Mouse (Mus musculus) heart, embryonic 14.5 days (tissue): ENCODE data around the gene Uxs1. TPM values are rescaled to one million over a fixed set of nuclear protein-coding genes. Genes with fewer than 3 reads are reported as not detected.
A peak's percentile ranks its signal among the peaks of the same experiment; 100 is the strongest.

Experiments used
- ATAC-seq: fragments of 200-750 bp; cut with Nextera tagmentation; 2 replicates; pipeline ENCODE4 v1.8.0; 2017; ENCODE audit warnings: low read depth, moderate TSS enrichment; ENCODE audit not compliant: insufficient number of reproducible peaks, insufficient read depth, low FRiP score
- H3K27ac ChIP-seq, 2 experiments: fragments of 200-500 bp in 1 of 2; fragments of 300-500 bp in 1 of 2; sonication (generic) in 1 of 2; replicated peaks in 1 of 2; 2 replicates each; pipeline ENCODE4 v1.5.1; 2012 to 2014; ENCODE audit warnings: low read depth in 2 of 2, low read length in 2 of 2, control low read depth in 1 of 2, mild to moderate bottlenecking in 1 of 2, mixed read lengths in 1 of 2; ENCODE audit not compliant: control insufficient read depth in 1 of 2, insufficient read depth in 1 of 2
- H3K27me3 ChIP-seq: fragments of 300-500 bp; sonication (generic); 2 replicates; pipeline ENCODE4 v1.6.1; 2014; ENCODE audit warnings: mild to moderate bottlenecking, low read length, control low read depth; ENCODE audit not compliant: control insufficient read depth, insufficient read depth
- H3K36me3 ChIP-seq: fragments of 300-500 bp; sonication (generic); 2 replicates; pipeline ENCODE4 v1.6.1; 2014; ENCODE audit warnings: mild to moderate bottlenecking, control low read depth, low read length, mixed read lengths; ENCODE audit not compliant: control insufficient read depth, insufficient read depth
- H3K4me1 ChIP-seq, 2 experiments: fragments of 200-500 bp in 1 of 2; fragments of 300-500 bp in 1 of 2; sonication (generic) in 1 of 2; 2 replicates each; pipeline ENCODE4 v1.6.1; 2012 to 2014; ENCODE audit warnings: low read length in 2 of 2, control low read depth in 1 of 2, mixed read lengths in 1 of 2; ENCODE audit not compliant: control insufficient read depth in 2 of 2, insufficient read depth in 2 of 2
- H3K4me2 ChIP-seq: fragments of 300-500 bp; sonication (generic); 2 replicates; pipeline ENCODE4 v1.6.1; 2014; ENCODE audit warnings: mild to moderate bottlenecking, low read length
- H3K4me3 ChIP-seq, 2 experiments: fragments of 200-500 bp in 1 of 2; fragments of 300-500 bp in 1 of 2; sonication (generic) in 1 of 2; 2 replicates each; pipeline ENCODE4 v1.5.1; 2012 to 2014; ENCODE audit warnings: low read length in 2 of 2, mild to moderate bottlenecking in 2 of 2, control low read depth in 1 of 2, low read depth in 1 of 2, moderate library complexity in 1 of 2; ENCODE audit not compliant: control insufficient read depth in 1 of 2, insufficient read depth in 1 of 2
- H3K9ac ChIP-seq: fragments of 300-500 bp; sonication (generic); 2 replicates; pipeline ENCODE4 v1.6.1; 2014; ENCODE audit warnings: mild to moderate bottlenecking, low read length
- H3K9me3 ChIP-seq: fragments of 300-500 bp; sonication (generic); 2 replicates; pipeline ENCODE4 v1.6.1; 2016; ENCODE audit warnings: low read length, control low read depth; ENCODE audit not compliant: control insufficient read depth
- WGBS: fragments of 180-500 bp; shearing (Covaris S2); extraction: QIAGEN DNeasy Blood & Tissue Kit; methylation state at CpG from one replicate; pipeline ENCODE4 v1.1.7; 2014; 5-methylcytosine and 5-hydroxymethylcytosine counted together
- polyA plus RNA-seq: library from polyadenylated mRNA; unstranded; fragments of >200 nt; fragmentation: Nextera tagmentation; extraction: Ambion mirVana; gene quantifications from 2 replicates; pipeline ENCODE4 v1.2.1, GENCODE M21; 2014

Uxs1 gene
- polyA plus RNA-seq, 1 experiment from 2014 or later, result 11.3 TPM

DNA sequence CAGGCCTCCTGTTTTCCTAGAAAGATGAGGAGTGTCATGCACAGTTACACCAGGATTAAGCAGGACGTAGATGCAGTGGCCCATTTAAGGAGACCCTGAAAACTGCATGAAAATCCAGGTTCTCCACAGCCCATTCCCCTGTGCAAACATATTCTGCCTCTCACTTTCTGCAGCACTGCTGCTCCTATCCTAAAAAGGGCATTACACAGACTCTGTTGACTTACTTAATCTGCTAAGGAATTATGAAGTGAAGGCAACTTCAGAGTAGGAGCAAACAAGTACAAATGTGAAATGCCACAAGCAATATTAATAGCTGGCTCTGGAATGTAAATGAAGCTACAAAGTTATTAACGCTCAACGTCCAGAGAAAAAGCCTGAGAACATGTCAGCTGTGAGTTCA is 45.9 kb downstream of the Uxs1 start:
- H3K27me3 ChIP-seq, result no peaks in the 10 kb centered on the region
- no peak for ATAC-seq
- peaks cover 15% of the 10 kb centered on the region for H3K36me3 ChIP-seq
- H3K4me3 ChIP-seq, result no peak overlapping the region
- peak overlapping the region in 1 of 2 experiments; percentile 0; a peak in 1 of 4 replicates for H3K27ac ChIP-seq
- H3K9me3 ChIP-seq, result no peaks in the 10 kb centered on the region
- peaks cover 12 to 13% of the 10 kb centered on the region in 2 experiments; a peak in 3 of 4 replicates for H3K4me1 ChIP-seq
- 65% methylated on average over 3 of the region's 3 CpGs for WGBS
- H3K4me2 ChIP-seq, result no peak overlapping the region
- H3K9ac ChIP-seq, result no peak overlapping the region

DNA sequence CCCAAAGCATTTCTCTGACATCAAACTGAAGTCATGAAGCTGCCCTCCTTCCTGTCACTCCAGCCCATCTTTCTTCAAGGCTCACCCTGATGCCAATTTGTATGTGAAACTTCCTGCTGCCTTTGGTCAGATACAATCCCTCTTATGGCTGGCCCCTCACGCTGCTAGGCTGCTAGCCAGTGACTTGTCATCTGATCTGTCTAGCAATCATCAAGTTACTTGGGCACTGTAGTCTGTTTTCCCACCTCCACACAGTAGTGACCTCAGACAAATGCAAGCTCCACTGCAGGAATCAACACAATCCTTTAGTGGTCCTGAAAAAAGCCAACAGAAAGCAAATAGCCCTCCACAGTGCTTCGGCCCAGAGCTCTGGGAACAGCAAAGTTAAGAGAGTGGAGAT is 46.4 kb downstream of the Uxs1 start:
- Histone ChIP-seq H3K9ac (no peak overlapping the region), H3K4me2 (no peak overlapping the region)

DNA sequence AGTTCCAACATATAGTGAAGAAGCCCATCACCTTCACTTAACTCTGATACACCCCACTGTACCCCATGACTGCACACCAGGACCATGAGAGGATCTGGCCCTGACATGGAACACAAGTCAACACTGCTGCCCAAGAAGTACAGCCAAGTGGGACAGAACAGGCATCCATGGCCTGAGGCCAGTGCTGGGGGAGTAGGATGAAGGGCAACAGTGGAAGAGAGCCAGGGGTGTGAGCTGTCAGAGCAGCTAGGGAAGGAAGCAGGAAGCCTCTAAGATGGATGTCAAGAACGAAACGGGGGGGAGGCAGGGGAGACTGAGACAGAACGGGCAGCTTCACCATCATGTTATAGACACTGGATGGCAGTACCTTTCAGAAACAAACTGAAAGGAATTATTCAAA is 51.5 kb downstream of the Uxs1 start:
- H3K4me3 ChIP-seq, result no peak overlapping the region
- no peak overlapping the region for H3K27ac ChIP-seq
- H3K4me1 ChIP-seq, result peaks cover under 1 to 2% of the 10 kb centered on the region in 2 experiments; a peak in 3 of 4 replicates
- ATAC-seq, result no peak
- no peaks in the 10 kb centered on the region for H3K27me3 ChIP-seq
- no peak overlapping the region for H3K9ac ChIP-seq
- H3K36me3 ChIP-seq, result peaks cover 23% of the 10 kb centered on the region
- WGBS, result 80% methylated on average over 3 of the region's 3 CpGs
- no peak overlapping the region for H3K4me2 ChIP-seq
- H3K9me3 ChIP-seq, result no peaks in the 10 kb centered on the region

More for the DNA sequence above, 46.4 kb downstream of the Uxs1 start:
- Histone ChIP-seq H3K36me3 (peaks cover 13% of the 10 kb centered on the region), H3K4me1 (peaks cover 12 to 13% of the 10 kb centered on the region in 2 experiments; a peak in 3 of 4 replicates), H3K27ac (peak overlapping the region in 1 of 2 experiments; percentile 0; a peak in 1 of 4 replicates), H3K4me3 (no peak overlapping the region), H3K27me3 (no peaks in the 10 kb centered on the region), H3K9me3 (no peaks in the 10 kb centered on the region)
- ATAC-seq, result no peak
- WGBS, result 30% methylated on average over 2 of the region's 2 CpGs

DNA sequence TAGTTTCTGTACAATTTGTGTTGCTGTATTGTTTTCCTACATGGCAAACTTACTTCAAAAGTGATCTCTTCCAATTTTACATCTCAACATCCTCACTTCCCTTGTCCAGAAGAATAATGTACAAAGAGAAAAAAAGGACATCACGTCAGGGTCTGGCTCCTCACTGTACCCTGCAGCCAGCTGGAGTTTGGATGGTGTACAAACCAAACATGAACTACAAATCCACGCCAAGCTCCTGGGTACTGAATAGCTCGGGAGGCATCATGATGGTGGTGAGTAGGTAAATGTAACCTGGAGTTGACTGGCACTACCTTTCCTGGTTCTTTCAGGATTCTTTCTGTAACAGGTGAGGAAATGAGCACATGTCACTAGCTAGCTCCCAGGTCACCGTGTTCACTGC is 53.5 kb downstream of the Uxs1 start:
- ATAC-seq, result no peak
- WGBS, result 86% methylated on average over 4 of the region's 4 CpGs
- Histone ChIP-seq H3K4me1 (no peaks in the 10 kb centered on the region), H3K36me3 (peaks cover 24% of the 10 kb centered on the region), H3K27ac (no peak overlapping the region), H3K9me3 (no peaks in the 10 kb centered on the region), H3K4me3 (no peak overlapping the region), H3K4me2 (no peak overlapping the region), H3K9ac (no peak overlapping the region), H3K27me3 (no peaks in the 10 kb centered on the region)

DNA sequence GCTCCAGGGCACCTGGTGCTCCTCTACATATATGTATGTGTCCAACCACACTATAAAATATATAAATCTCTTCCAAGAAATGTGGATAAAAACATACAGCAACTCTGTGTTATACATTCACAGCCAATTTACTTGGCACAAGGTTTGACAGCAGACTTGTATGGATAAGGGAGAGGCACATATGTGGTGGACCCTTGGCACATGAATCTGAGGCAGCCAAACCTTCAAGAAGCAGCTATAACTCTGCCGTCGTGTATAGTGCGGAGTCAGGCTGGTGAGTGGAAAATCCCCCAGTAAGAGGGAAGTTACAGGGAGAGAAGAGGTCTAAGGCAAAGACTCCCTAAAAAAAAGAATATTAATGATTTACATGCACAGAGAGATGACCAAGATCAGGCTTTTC is 54.9 kb downstream of the Uxs1 start:
- Histone ChIP-seq H3K4me3 (no peak overlapping the region), H3K9me3 (no peaks in the 10 kb centered on the region), H3K27me3 (no peaks in the 10 kb centered on the region), H3K9ac (no peak overlapping the region), H3K4me2 (no peak overlapping the region), H3K36me3 (peaks cover 20% of the 10 kb centered on the region), H3K27ac (no peak overlapping the region), H3K4me1 (no peaks in the 10 kb centered on the region)
- WGBS, result 93% methylated on average over 3 of the region's 3 CpGs
- ATAC-seq, result no peak

DNA sequence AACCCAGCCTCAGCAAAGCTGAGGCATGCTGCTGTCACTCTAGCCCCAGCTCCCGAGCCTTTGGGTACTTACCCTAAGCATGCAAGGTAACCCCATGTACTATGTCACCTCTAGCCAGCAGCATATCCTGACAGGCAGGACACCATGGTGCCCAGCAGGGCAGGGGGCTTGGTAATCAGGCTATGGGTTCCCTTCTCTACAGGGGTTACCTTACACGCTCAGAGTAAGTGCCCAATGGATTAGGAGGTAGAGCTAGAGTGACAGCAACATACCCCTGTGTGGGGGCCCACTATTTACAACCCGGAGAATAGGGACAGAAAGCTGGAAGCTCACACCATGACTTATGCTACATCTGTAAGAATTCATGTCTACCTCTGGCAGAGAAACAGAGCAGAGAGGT is 57.6 kb downstream of the Uxs1 start:
- no peak for ATAC-seq
- no peak overlapping the region for H3K27ac ChIP-seq
- no peaks in the 10 kb centered on the region for H3K4me1 ChIP-seq
- no peak overlapping the region for H3K9ac ChIP-seq
- peaks cover 24% of the 10 kb centered on the region for H3K36me3 ChIP-seq
- H3K4me3 ChIP-seq, result no peak overlapping the region
- no peak overlapping the region for H3K4me2 ChIP-seq
- 76% methylated on average over 3 of the region's 3 CpGs for WGBS
- no peaks in the 10 kb centered on the region for H3K27me3 ChIP-seq
- H3K9me3 ChIP-seq, result no peaks in the 10 kb centered on the region

DNA sequence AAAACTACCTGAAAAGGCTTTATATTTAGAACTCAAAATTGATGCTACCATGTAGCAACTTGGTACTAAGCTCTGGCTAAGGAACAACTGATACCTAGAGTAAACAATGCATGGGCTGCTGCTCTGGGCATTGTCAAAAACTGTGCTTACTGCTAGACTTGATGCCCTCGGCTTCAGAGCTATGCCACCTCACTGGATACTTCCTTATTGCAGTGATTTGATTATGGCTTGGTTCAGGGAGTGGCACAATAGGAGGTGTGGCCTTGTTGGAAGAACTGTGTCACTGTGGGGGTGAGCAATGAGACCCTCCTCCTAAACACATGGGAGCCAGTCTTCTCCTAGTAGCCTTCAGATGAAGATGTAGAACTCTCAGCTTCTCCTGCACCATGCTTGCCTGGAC is 58.3 kb downstream of the Uxs1 start:
- no peaks in the 10 kb centered on the region for H3K9me3 ChIP-seq
- no peak overlapping the region for H3K9ac ChIP-seq
- peaks cover 25% of the 10 kb centered on the region for H3K36me3 ChIP-seq
- H3K4me2 ChIP-seq, result no peak overlapping the region
- H3K27me3 ChIP-seq, result no peaks in the 10 kb centered on the region
- H3K4me3 ChIP-seq, result no peak overlapping the region
- H3K27ac ChIP-seq, result no peak overlapping the region
- WGBS, result 56% methylated on average over 1 of the region's 1 CpGs
- ATAC-seq, result no peak
- no peaks in the 10 kb centered on the region for H3K4me1 ChIP-seq

DNA sequence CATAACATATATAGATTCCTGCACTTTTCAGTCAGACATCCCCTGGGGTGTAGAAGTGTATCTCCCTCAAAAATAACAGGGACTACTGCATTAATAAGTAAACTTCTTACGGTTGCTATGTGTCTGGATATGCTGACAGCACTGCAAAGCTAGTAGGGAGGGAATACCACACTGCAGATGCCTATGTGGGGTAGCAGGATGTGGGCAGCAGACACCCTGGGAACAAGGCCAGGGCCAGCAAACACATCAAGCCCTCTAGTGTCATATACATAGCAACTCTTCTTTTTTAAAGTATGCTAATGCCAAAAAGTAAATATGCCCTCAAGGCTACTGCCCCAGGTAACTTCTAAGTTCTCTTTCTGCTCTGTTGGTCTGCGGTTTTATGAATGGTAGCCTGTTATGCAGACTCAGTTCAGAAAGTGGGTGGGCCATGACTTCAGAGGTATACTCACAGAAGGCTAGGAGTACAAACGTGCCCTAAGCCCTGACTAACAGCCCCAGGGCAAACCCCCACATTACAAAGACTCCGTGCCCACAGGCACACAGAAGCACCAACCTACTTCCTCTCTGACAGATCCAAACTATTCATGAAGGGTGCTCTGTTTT is 59.1 kb downstream of the Uxs1 start:
- H3K4me3 ChIP-seq, result no peak overlapping the region
- no peaks in the 10 kb centered on the region for H3K4me1 ChIP-seq
- no peak overlapping the region for H3K9ac ChIP-seq
- no peak for ATAC-seq
- 88% methylated on average over 4 of the region's 4 CpGs for WGBS
- H3K27me3 ChIP-seq, result no peaks in the 10 kb centered on the region
- peaks cover 29% of the 10 kb centered on the region; the same call in 1 of the 2 replicates for H3K36me3 ChIP-seq
- H3K9me3 ChIP-seq, result no peaks in the 10 kb centered on the region
- H3K4me2 ChIP-seq, result no peak overlapping the region
- H3K27ac ChIP-seq, result no peak overlapping the region
